Mouse (Mus musculus): ENCODE measurements around the gene Patz1. TPM values are rescaled to one million over a fixed set of nuclear protein-coding genes. Genes with fewer than 3 reads are reported as not detected.
A peak's percentile ranks its signal among the peaks of the same experiment; 100 is the strongest.

The Patz1 gene
- polyA plus RNA-seq, 2 experiments = 40.8 to 52.0 TPM

- Histone ChIP-seq H3K9ac (ENCODE audit: low read depth, low read length, severe bottlenecking) (no peak overlapping the region), H3K4me2 (replicated peaks; ENCODE audit: low read depth, low read length, severe bottlenecking) (no peak overlapping the region), H3K9me3 (ENCODE audit: control insufficient read depth, low read length) (no peaks in the 10 kb centered on the region), H3K27me3 (ENCODE audit: control insufficient read depth, insufficient read depth, low read length) (no peaks in the 10 kb centered on the region), H3K27ac (replicated peaks; ENCODE audit: low read depth, low read length) (no peak overlapping the region), H3K36me3 (ENCODE audit: control insufficient read depth, insufficient read depth, low read length) (peaks cover 4% of the 10 kb centered on the region; the same call in 1 of the 2 replicates), H3K4me1 (ENCODE audit: control insufficient read depth, insufficient read depth, low read length) (peaks cover 26% of the 10 kb centered on the region), H3K4me3 (replicated peaks; ENCODE audit: low read length) (no peak overlapping the region)
- WGBS = 32% methylated on average over 9 of the region's 9 CpGs
- DNase-seq (ENCODE audit: low spot score) (no peak), ATAC-seq (ENCODE audit: low FRiP score, low read depth) (no peak)
- no peak for TF ChIP-seq POLR2A (IDR thresholded peaks at IDR 0.05; ENCODE audit: borderline replicate concordance, extremely low read depth, insufficient read depth, insufficient read length)
These were observed 46.1 kb downstream of the Patz1 start for GRCm38 (mm10) chr11:3334711-3335316.

- Histone ChIP-seq H3K4me3 (replicated peaks; ENCODE audit: low read length) (no peak overlapping the region), H3K9me3 (ENCODE audit: control insufficient read depth, low read length) (no peaks in the 10 kb centered on the region), H3K4me2 (replicated peaks; ENCODE audit: low read depth, low read length, severe bottlenecking) (no peak overlapping the region), H3K27ac (replicated peaks; ENCODE audit: low read depth, low read length) (no peak overlapping the region), H3K4me1 (ENCODE audit: control insufficient read depth, insufficient read depth, low read length) (peaks cover 22% of the 10 kb centered on the region), H3K36me3 (ENCODE audit: control insufficient read depth, insufficient read depth, low read length) (peaks cover 4% of the 10 kb centered on the region; the same call in 1 of the 2 replicates), H3K27me3 (ENCODE audit: control insufficient read depth, insufficient read depth, low read length) (no peaks in the 10 kb centered on the region), H3K9ac (ENCODE audit: low read depth, low read length, severe bottlenecking) (no peak overlapping the region)
- 41% methylated on average over 11 of the region's 11 CpGs for WGBS
- TF ChIP-seq POLR2A (IDR thresholded peaks at IDR 0.05; ENCODE audit: borderline replicate concordance, extremely low read depth, insufficient read depth, insufficient read length) = no peak
- DNase-seq (ENCODE audit: low spot score) (no peak), ATAC-seq (ENCODE audit: low FRiP score, low read depth) (no peak)
These were observed 47.1 kb downstream of the Patz1 start for GRCm38 (mm10) chr11:3335651-3336216.

- H3K36me3 ChIP-seq (ENCODE audit: control insufficient read depth, insufficient read depth, low read length) = peaks cover 7% of the 10 kb centered on the region; the same call in 1 of the 2 replicates
- H3K4me3 ChIP-seq (replicated peaks; ENCODE audit: low read length) = no peak overlapping the region
- H3K9ac ChIP-seq (ENCODE audit: low read depth, low read length, severe bottlenecking) = no peak overlapping the region
- no peak for TF ChIP-seq POLR2A (IDR thresholded peaks at IDR 0.05; ENCODE audit: borderline replicate concordance, extremely low read depth, insufficient read depth, insufficient read length)
- WGBS = 67% methylated on average over 3 of the region's 3 CpGs
- no peaks in the 10 kb centered on the region for H3K9me3 ChIP-seq (ENCODE audit: control insufficient read depth, low read length)
- ATAC-seq (ENCODE audit: low FRiP score, low read depth) (no peak), DNase-seq (ENCODE audit: low spot score) (no peak)
- H3K27ac ChIP-seq (replicated peaks; ENCODE audit: low read depth, low read length) = no peak overlapping the region
- H3K27me3 ChIP-seq (ENCODE audit: control insufficient read depth, insufficient read depth, low read length) = no peaks in the 10 kb centered on the region
- no peak overlapping the region for H3K4me2 ChIP-seq (replicated peaks; ENCODE audit: low read depth, low read length, severe bottlenecking)
- H3K4me1 ChIP-seq (ENCODE audit: control insufficient read depth, insufficient read depth, low read length) = peaks cover 18% of the 10 kb centered on the region
These were observed 47.9 kb downstream of the Patz1 start for GRCm38 (mm10) chr11:3336602-3337001.

- DNase-seq (ENCODE audit: low spot score) (no peak), ATAC-seq (ENCODE audit: low FRiP score, low read depth) (peak; percentile 16; the same call in 1 of the 2 replicates)
- peaks cover 14% of the 10 kb centered on the region; the same call in 1 of the 2 replicates for H3K36me3 ChIP-seq (ENCODE audit: control insufficient read depth, insufficient read depth, low read length)
- no peak overlapping the region for H3K4me2 ChIP-seq (replicated peaks; ENCODE audit: low read depth, low read length, severe bottlenecking)
- H3K27ac ChIP-seq (replicated peaks; ENCODE audit: low read depth, low read length) = no peak overlapping the region
- no peaks in the 10 kb centered on the region for H3K27me3 ChIP-seq (ENCODE audit: control insufficient read depth, insufficient read depth, low read length)
- H3K9ac ChIP-seq (ENCODE audit: low read depth, low read length, severe bottlenecking) = peak overlapping the region; percentile 21; the same call in 1 of the 2 replicates
- TF ChIP-seq POLR2A (IDR thresholded peaks at IDR 0.05; ENCODE audit: borderline replicate concordance, extremely low read depth, insufficient read depth, insufficient read length) = no peak
- 27% methylated on average over 12 of the region's 12 CpGs for WGBS
- no peak overlapping the region for H3K4me3 ChIP-seq (replicated peaks; ENCODE audit: low read length)
- peaks cover 16% of the 10 kb centered on the region for H3K4me1 ChIP-seq (ENCODE audit: control insufficient read depth, insufficient read depth, low read length)
- H3K9me3 ChIP-seq (ENCODE audit: control insufficient read depth, low read length) = no peaks in the 10 kb centered on the region
These were observed 48.7 kb downstream of the Patz1 start for GRCm38 (mm10) chr11:3337173-3337955.

- Histone ChIP-seq H3K36me3 (ENCODE audit: control insufficient read depth, insufficient read depth, low read length) (peaks cover 14% of the 10 kb centered on the region; the same call in 1 of the 2 replicates), H3K4me1 (ENCODE audit: control insufficient read depth, insufficient read depth, low read length) (peaks cover 12% of the 10 kb centered on the region; the same call in 1 of the 2 replicates), H3K9me3 (ENCODE audit: control insufficient read depth, low read length) (no peaks in the 10 kb centered on the region), H3K4me3 (replicated peaks; ENCODE audit: low read length) (no peak overlapping the region), H3K27me3 (ENCODE audit: control insufficient read depth, insufficient read depth, low read length) (no peaks in the 10 kb centered on the region), H3K9ac (ENCODE audit: low read depth, low read length, severe bottlenecking) (no peak overlapping the region), H3K27ac (replicated peaks; ENCODE audit: low read depth, low read length) (no peak overlapping the region), H3K4me2 (replicated peaks; ENCODE audit: low read depth, low read length, severe bottlenecking) (no peak overlapping the region)
- no peak for ATAC-seq (ENCODE audit: low FRiP score, low read depth)
- no peak for TF ChIP-seq POLR2A (IDR thresholded peaks at IDR 0.05; ENCODE audit: borderline replicate concordance, extremely low read depth, insufficient read depth, insufficient read length)
- no peak for DNase-seq (ENCODE audit: low spot score)
- 63% methylated on average over 5 of the region's 5 CpGs for WGBS
These were observed 49.3 kb downstream of the Patz1 start for GRCm38 (mm10) chr11:3337961-3338360.
